Mouse (Mus musculus) limb, embryonic 14.5 days (tissue): ENCODE results near the gene Bsn. TPM values are rescaled to one million over a fixed set of nuclear protein-coding genes. Genes with fewer than 3 reads are reported as not detected.

Source experiments
- ATAC-seq: fragments of 200-750 bp; cut with Nextera tagmentation; 2 replicates; pipeline ENCODE4 v1.8.0; 2017; ENCODE audit warnings: low read depth, moderate number of reproducible peaks, moderate TSS enrichment; ENCODE audit not compliant: low FRiP score
- DNase-seq: peaks from one replicate; pipeline ENCODE4 v3.0.0-alpha.2; 2015; ENCODE audit warnings: low spot score
- H3K27ac ChIP-seq: fragments of 300-500 bp; sonication (generic); replicated peaks from 2 replicates; pipeline ENCODE4 v1.5.1; 2014; ENCODE audit warnings: low read depth, mild to moderate bottlenecking, low read length, moderate library complexity, mixed read lengths
- H3K27me3 ChIP-seq: fragments of 300-500 bp; sonication (generic); 2 replicates; pipeline ENCODE4 v1.6.1; 2014; ENCODE audit warnings: low read length, mixed read lengths; ENCODE audit not compliant: control insufficient read depth, insufficient read depth
- H3K36me3 ChIP-seq: fragments of 300-500 bp; sonication (generic); 2 replicates; pipeline ENCODE4 v1.6.1; 2014; ENCODE audit warnings: mild to moderate bottlenecking, low read length, moderate library complexity, mixed read lengths; ENCODE audit not compliant: control insufficient read depth, insufficient read depth
- H3K4me1 ChIP-seq: fragments of 300-500 bp; sonication (generic); 2 replicates; pipeline ENCODE4 v1.6.1; 2014; ENCODE audit warnings: antibody characterized with exemption, low read length, mixed read lengths; ENCODE audit not compliant: control insufficient read depth, insufficient read depth
- H3K4me2 ChIP-seq: fragments of 300-500 bp; sonication (generic); replicated peaks from 2 replicates; pipeline ENCODE4 v1.6.1; 2014; ENCODE audit warnings: low read depth, mild to moderate bottlenecking, low read length, moderate library complexity; ENCODE audit not compliant: severe bottlenecking
- H3K4me3 ChIP-seq: fragments of 300-500 bp; sonication (generic); replicated peaks from 2 replicates; pipeline ENCODE4 v1.5.1; 2014; ENCODE audit warnings: low read length
- H3K9ac ChIP-seq: fragments of 300-500 bp; sonication (generic); 2 replicates; pipeline ENCODE4 v1.6.1; 2014; ENCODE audit warnings: mild to moderate bottlenecking, low read depth, low read length, moderate library complexity; ENCODE audit not compliant: severe bottlenecking
- H3K9me3 ChIP-seq: fragments of 300-500 bp; sonication (generic); 2 replicates; pipeline ENCODE4 v1.6.1; 2016; ENCODE audit warnings: low read length; ENCODE audit not compliant: control insufficient read depth
- POLR2A ChIP-seq: fragments of 200-500 bp; IDR thresholded peaks from 2 replicates; pipeline ENCODE4 v1.8.0; 2012; ENCODE audit warnings: inconsistent platforms, mild to moderate bottlenecking, moderate library complexity, borderline replicate concordance; ENCODE audit not compliant: insufficient read depth, insufficient read length; ENCODE audit errors: extremely low read depth
- WGBS: fragments of 180-500 bp; shearing (Covaris S2); extraction: QIAGEN DNeasy Blood & Tissue Kit; methylation state at CpG from one replicate; pipeline ENCODE4 v1.1.7; 2014; 5-methylcytosine and 5-hydroxymethylcytosine counted together
- polyA plus RNA-seq, 2 experiments: library from polyadenylated mRNA; depleted of rRNA in 1 of 2; stranded (reverse) in 1 of 2; unstranded in 1 of 2; fragments of >200 nt; fragmentation: Nextera tagmentation in 1 of 2; extraction: Ambion mirVana in 1 of 2; gene quantifications; 2 replicates each; pipeline versions ENCODE4 v1.2.1 to v1.2.3; 2012 to 2014

Bsn gene
- polyA plus RNA-seq, 2 experiments = 0.73 to 1.1 TPM

DNA sequence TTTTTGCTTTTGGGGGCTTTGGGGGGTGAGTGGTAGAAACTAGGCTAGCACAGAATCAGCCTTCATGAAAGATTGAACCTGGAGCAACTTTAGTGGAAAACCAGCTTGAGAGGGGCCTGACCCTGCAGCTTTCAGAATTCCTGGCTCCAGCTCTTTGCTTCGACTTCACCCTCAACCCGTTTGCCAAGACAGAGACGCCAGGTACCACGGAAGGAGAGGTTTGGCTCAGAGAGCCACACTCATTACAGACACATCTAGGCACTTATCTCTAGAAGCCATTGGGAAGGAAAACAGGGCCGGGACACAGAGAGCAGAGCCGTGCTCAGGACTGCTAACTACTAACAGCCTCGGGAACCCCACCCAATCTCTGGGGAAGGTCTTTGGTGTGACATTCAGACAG lies 32.3 kb downstream of the Bsn start:
- no peaks in the 10 kb centered on the region for H3K27me3 ChIP-seq
- DNase-seq (no peak), ATAC-seq (no peak)
- H3K4me1 ChIP-seq = no peaks in the 10 kb centered on the region
- no peak overlapping the region for H3K9ac ChIP-seq
- TF ChIP-seq POLR2A = no peak
- no peak overlapping the region for H3K27ac ChIP-seq
- 66% methylated on average over 7 of the region's 7 CpGs for WGBS
- no peak overlapping the region for H3K4me3 ChIP-seq
- H3K36me3 ChIP-seq = no peaks in the 10 kb centered on the region
- H3K9me3 ChIP-seq = no peaks in the 10 kb centered on the region
- H3K4me2 ChIP-seq = no peak overlapping the region

- Histone ChIP-seq H3K36me3 (no peaks in the 10 kb centered on the region), H3K4me2 (no peak overlapping the region), H3K9ac (no peak overlapping the region), H3K9me3 (no peaks in the 10 kb centered on the region), H3K27ac (no peak overlapping the region), H3K27me3 (no peaks in the 10 kb centered on the region), H3K4me3 (no peak overlapping the region), H3K4me1 (no peaks in the 10 kb centered on the region)
- ATAC-seq (no peak), DNase-seq (no peak)
- WGBS = 83% methylated on average over 6 of the region's 6 CpGs
- TF ChIP-seq POLR2A = no peak
Measured at GRCm38 (mm10) chr9:108157451-108157850, 32.7 kb downstream of the Bsn start.

GRCm38 (mm10) chr9:108156786-108157185 lies 33.4 kb downstream of the Bsn start:
- WGBS = 84% methylated on average over 5 of the region's 5 CpGs
- ATAC-seq (no peak), DNase-seq (no peak)
- Histone ChIP-seq H3K4me3 (no peak overlapping the region), H3K36me3 (no peaks in the 10 kb centered on the region), H3K27ac (no peak overlapping the region), H3K4me1 (no peaks in the 10 kb centered on the region), H3K9ac (no peak overlapping the region), H3K4me2 (no peak overlapping the region), H3K27me3 (no peaks in the 10 kb centered on the region), H3K9me3 (no peaks in the 10 kb centered on the region)
- TF ChIP-seq POLR2A = no peak

DNA sequence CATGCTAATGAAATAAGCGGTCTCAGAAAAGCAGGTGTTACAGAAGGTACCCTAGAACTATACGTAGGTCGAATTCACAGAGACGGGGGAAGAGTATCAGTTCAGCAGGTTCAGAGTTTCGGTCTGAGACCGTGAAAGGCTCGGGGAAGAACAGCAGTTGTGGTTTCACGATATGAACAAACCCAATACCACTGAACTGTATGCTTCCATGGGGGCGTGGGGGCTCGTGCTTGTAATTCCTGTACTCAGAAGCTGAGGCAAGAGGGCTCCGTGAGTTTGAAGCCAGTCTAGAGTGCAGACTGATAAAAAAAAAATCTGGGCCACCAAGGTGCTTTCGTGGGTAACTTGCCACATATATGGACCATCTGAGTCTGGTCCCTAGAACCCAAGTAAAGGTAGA lies 35.4 kb downstream of the Bsn start:
- Histone ChIP-seq H3K27me3 (no peaks in the 10 kb centered on the region), H3K9me3 (no peaks in the 10 kb centered on the region), H3K4me3 (no peak overlapping the region), H3K36me3 (no peaks in the 10 kb centered on the region), H3K4me2 (no peak overlapping the region), H3K9ac (no peak overlapping the region), H3K27ac (no peak overlapping the region), H3K4me1 (no peaks in the 10 kb centered on the region)
- TF ChIP-seq POLR2A = no peak
- 84% methylated on average over 12 of the region's 12 CpGs for WGBS
- DNase-seq (no peak), ATAC-seq (no peak)

DNA sequence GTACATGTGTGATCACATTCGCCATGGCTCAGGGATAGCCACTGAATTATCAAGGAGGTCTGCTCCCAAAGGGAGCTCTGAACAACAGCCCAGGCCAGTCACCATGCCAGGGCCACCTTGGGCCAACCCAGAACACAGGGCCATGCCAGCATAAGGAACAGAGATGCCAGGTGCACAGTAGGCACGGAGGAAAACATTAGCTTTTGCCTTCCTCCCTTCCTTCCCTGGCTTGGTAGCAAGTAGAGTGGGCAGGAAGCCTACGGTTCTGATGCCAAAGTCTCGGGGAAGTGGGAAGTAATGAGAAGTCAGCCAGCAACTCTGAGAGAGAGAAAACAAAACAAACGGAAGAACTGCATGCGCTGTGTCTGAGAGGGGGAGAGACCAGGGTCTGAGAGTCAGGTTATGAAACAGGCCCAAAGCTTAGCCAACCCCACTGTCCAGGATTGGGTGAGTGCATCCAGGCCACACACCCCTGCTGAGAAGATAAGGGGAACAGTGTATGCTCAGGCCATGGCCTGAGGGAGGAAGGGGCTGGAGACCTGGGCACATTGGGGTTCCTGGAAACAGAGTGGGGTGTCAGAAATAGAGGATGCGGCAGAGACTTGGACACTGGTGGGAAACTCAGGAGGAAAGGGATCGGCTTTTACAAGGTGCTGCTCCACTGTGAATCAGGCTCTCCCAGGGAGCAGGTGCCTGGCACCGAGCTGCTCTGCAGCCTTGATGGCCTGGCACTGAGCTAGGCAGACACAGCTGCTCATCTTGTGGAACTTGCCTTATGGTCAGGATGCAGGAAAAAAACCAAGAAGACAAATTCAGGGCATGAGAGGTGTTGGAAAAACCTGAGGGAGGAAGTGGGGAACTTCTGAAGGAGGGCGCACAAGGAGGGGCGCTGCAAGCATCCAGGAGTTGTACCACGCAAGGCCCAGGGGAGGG lies 36.4 kb downstream of the Bsn start:
- 90% methylated on average over 12 of the region's 12 CpGs for WGBS
- TF ChIP-seq POLR2A = no peak
- no peak overlapping the region for H3K9ac ChIP-seq
- H3K27me3 ChIP-seq = no peaks in the 10 kb centered on the region
- H3K4me1 ChIP-seq = no peaks in the 10 kb centered on the region
- no peak overlapping the region for H3K4me2 ChIP-seq
- ATAC-seq (no peak), DNase-seq (no peak)
- H3K4me3 ChIP-seq = no peak overlapping the region
- H3K27ac ChIP-seq = no peak overlapping the region
- no peaks in the 10 kb centered on the region for H3K36me3 ChIP-seq
- H3K9me3 ChIP-seq = no peaks in the 10 kb centered on the region
